Mouse (Mus musculus): Measurements from ENCODE around the gene Hdac4.

Gene Hdac4

DNA sequence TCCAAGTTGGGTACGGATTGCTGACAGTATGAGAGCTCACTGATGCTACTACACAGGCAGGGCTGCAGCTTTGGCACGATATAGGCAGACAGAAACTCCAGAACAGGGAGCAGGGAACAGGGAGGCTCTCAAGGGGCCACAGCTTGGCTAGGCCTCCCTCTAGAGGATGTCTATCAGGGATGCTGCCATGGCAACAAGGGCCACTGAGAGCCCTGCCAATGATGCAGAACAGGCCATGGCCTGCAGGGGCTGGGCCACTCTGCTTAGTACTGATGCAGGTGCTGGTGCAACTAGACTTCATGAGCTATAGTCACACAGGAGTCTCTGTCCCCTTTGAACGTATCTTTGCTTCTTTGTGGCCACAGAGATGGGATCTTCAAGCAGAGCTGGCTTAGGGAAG lies 217.1 kb downstream of the Hdac4 start:
- in situ Hi-C loops (cut with MboI; ENCODE audit: low sequenced_read_pairs), result no loop called here

DNA sequence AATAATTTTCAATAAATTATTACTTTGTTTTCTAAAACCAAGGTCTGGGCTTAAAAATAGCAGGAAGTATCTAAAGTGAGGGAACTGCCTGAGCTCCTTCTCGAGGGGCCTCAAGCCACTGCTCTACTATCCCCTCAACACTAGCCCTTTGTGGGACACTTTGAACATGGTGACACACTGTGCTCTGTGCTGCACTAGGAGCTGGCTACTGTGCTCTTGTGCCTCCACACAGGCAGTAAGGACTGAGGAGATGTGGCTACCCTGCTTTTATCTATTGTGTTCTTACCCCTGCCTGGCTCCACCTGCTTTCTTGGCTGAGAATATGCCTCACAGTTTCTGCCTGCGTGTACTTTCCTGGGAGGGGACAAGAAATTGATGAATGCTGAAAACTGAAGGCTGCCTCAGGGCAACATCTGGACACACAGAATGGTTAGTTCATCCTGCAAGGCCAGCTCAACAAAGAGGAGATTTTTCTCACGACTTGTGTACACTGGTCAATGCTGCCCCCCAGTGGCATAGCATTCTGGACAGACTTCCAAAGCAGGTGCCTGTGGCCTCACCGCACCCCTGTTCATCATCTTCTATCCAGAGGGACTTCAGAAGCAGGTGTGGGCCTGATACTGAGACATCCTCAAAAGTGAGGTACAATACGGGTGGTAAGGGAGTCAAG lies 226.7 kb downstream of the Hdac4 start:
- in situ Hi-C loops (cut with MboI; ENCODE audit: low sequenced_read_pairs), result loop anchor here (25.0 kb wide), 2 partner anchors 493 to 643 kb away; partner anchors contain the start of genes Ndufa10, Olfr12 and Olfr1410

DNA sequence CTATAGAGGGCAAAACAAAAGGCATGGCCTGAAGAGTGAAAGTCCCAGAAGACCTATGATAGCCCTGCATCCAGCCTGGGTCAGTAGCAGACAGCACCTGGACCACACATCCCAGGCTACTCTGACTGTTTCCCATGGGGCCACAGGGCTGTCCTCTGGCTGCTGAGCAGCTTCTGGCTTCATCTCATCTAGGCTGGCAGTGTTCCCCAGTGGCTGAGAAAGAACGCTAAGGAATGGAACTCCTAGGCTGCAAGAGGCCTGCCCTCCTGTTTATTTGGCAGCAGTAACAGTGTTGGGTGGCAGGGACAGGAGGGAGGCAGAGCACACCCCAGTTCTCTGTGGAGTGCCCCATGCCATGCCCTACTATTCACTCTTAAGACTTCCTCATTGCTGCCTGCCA lies 228.5 kb downstream of the Hdac4 start:
- in situ Hi-C loops (cut with MboI; ENCODE audit: low sequenced_read_pairs), result loop anchor here (25.0 kb wide), 2 partner anchors 495 to 645 kb away; partner anchors contain the start of genes Ndufa10, Olfr12 and Olfr1410

DNA sequence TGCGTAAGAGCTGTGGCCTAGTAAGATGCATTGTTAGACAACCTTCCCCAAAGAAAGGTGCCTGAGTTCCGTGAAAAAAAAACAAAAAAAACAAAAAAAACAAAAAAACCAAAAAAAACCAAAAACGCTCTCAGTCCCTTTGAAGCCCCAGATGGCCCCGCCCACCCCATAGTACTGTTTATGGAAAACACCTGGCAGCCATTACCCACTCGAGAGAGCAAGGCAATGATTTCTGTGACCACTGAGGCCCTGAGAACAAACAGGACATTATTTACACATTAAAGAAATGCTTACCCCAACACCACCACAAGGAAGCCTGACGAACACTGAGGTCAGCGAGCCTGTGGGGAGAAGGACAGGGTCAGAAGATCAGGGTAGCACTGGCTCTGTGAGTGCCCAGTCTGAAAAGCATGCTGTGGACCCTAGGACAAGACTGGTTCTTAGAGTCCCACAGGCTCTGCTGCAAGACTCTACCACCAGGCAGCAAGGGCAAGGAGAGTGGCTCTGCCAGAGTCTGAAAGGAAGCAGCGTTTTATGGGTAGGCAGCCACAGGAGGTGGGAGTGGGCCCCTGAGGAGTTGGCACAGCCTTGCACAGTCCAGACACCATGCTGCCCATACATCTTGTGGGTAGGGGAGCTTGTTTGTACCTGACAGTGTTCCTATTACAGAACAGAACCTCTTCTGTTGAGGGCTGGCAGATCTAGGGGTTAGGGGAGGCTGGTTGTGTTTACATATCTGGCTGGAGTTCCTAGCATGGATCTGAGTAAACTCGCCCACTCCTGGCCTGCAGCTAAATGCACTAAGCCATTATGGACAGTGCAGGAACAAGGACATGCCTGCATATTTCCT lies 230.8 kb downstream of the Hdac4 start:
- in situ Hi-C loops (cut with MboI; ENCODE audit: low sequenced_read_pairs), result loop anchor here (25.0 kb wide), 2 partner anchors 498 to 648 kb away; partner anchors contain the start of genes Ndufa10, Olfr12 and Olfr1410

DNA sequence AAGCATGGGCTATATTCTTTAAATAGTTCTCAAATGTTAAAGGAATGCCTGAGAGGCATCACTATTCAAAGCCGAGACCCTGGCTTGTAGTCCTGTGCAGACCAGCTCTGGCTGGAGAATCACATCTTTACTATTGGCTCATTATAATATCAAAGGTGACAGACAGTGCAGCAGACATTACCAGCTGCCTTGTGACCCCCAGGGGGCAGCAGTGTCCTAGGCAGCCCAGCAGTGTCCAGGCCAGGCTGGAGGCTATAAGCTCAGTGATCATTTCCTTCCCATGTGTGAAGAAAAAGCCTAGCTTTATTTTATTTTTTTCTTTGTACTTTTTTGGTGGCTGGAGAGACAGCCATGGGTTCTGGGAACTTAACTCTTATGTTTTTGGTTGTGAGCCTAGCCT lies 233.2 kb downstream of the Hdac4 start:
- in situ Hi-C loops (cut with MboI; ENCODE audit: low sequenced_read_pairs), result loop anchor here (25.0 kb wide), 2 partner anchors 500 to 650 kb away; partner anchors contain the start of genes Ndufa10, Olfr12 and Olfr1410

DNA sequence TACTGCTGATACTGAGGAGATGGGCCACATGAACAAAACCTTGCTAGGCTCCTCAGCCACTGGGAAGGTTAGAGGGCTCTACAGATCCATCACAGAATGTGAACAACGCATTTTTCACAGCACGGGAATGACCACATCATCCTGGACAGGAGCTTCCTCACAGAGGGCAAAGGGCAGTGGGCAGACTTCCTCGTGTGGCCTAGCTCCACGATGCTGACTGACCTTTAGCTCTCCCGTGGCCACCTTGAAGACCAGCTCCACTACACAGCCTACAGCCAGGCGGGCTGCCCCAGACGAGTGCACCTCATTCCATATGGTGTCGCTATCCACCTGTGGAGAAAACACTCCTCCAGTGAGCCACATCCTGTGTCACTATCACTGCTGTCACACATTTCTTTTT lies 234.3 kb downstream of the Hdac4 start:
- in situ Hi-C loops (cut with MboI; ENCODE audit: low sequenced_read_pairs), result loop anchor here (25.0 kb wide), 2 partner anchors 501 to 651 kb away; partner anchors contain the start of genes Ndufa10, Olfr12 and Olfr1410

DNA sequence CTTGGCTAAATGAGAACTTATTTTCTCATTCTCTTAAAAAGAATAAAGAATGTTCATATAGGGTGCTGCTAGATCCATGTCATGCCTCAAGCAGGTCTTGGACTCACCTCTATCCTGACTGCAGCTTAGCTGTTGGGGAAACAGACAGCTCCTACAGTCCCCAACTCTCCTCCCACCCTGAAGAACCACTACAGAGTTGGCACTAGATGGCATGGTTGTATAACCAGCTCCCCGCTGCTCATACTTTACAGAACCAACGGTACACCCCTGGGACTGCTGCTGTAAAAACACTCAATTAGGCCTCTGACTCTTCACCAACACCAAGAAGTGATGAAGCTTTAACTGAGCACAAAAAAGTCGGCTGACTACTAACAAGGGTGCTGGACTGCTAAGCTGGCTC lies 235.6 kb downstream of the Hdac4 start:
- in situ Hi-C loops (cut with MboI; ENCODE audit: low sequenced_read_pairs), result loop anchor here (25.0 kb wide), 2 partner anchors 502 to 652 kb away; partner anchors contain the start of genes Ndufa10, Olfr12 and Olfr1410

DNA sequence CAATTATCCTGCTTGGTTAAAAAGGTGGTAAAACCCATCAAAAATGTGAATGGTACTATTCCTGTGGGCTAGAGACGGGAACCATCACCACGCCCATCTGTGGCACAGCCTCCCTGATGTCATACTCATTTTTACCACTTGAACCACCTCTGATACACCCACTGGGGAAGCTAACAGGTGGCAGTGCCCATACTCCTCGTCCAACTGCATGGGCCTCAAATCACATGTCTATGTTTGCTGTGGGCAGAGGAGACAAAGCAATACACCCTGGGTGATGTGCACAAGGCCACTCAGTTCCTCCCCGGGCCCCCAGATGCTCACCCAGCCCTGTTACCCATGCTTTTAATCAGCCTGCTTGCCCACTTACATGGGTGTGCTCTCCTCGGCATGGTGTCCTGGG lies 236.5 kb downstream of the Hdac4 start:
- in situ Hi-C loops (cut with MboI; ENCODE audit: low sequenced_read_pairs), result loop anchor here (25.0 kb wide), 2 partner anchors 503 to 653 kb away; partner anchors contain the start of genes Ndufa10, Olfr12 and Olfr1410

DNA sequence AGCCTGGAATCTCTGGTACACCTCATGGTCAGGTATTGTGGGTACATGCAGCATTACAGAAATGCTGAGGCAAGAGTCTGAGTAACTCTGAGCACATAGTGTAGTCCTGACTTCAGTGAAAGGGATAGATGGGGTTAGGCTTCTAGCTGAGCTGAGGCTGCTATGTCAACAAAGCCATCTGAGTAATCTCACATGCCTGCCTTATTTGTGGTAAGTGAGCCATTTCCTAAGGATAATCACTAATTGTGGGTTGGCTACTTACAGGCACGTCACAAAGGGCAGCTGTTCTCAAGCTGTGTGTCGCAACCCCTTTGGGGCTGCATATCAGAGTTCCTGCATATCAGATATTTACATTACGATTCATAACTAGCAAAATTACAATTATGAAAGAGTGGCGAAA lies 239.3 kb downstream of the Hdac4 start:
- in situ Hi-C loops (cut with MboI; ENCODE audit: low sequenced_read_pairs), result loop anchor here (25.0 kb wide), 2 partner anchors 506 to 656 kb away; partner anchors contain the start of genes Ndufa10, Olfr12 and Olfr1410

DNA sequence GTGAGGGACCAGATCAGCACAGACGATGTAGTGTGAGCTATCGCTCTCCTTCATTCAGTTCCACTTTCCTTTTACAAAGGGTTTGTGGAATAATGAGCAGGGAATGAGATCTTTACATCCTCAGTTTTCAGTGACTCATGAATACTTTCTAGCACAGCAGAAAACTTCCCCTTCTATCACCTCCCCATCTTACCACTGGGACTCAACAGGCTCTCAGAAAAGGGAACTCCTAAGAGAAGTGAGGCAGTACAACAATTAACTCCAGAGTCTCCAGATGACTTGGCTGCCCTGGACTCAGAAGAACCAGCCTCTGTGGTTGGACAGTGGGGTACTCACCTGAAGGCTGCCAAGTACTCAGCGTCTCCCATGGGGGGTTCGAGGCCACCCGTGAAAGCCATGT lies 240.5 kb downstream of the Hdac4 start:
- in situ Hi-C loops (cut with MboI; ENCODE audit: low sequenced_read_pairs), result loop anchor here (25.0 kb wide), 2 partner anchors 507 to 657 kb away; partner anchors contain the start of genes Ndufa10, Olfr12 and Olfr1410

DNA sequence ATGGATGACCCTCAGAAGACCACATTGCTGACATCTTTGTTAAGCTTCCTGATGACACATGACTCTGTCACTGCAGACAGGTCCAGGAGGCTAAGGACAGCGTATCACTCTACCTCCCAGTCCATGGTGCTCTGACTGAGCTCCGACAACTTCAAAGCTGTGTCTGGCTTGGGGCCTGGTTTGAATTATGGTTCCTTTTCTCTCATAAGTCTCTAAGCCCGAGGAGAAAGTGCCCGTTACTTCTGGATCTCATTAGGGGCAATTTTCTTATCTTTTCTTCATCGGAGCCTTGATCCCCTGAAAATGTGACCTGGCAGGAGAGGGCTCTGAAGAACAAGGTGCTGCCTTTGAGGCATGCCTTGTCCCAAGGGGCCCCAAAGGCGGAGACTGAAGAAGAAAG lies 242.6 kb downstream of the Hdac4 start:
- in situ Hi-C loops (cut with MboI; ENCODE audit: low sequenced_read_pairs), result loop anchor here (25.0 kb wide), 2 partner anchors 509 to 659 kb away; partner anchors contain the start of genes Ndufa10, Olfr12 and Olfr1410

DNA sequence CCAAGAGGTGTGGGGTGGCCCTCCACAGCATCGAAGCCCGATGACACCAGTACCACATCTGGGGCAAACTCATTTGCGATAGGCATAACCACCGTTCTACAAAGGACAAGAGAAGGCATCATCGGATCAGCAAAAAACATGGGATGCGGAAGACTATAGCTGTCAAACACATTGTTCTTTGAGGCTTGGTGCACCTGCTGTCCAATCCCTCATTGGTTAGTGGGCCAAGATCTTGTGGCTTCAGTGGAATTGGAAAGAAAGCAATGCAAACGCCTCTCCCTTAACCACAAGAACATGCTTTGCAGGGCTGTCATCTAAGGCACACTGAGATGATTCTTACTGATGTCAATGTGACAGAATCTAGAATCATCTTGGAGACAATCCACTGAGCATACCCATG lies 248.1 kb downstream of the Hdac4 start:
- in situ Hi-C loops (cut with MboI; ENCODE audit: low sequenced_read_pairs), result no loop called here

DNA sequence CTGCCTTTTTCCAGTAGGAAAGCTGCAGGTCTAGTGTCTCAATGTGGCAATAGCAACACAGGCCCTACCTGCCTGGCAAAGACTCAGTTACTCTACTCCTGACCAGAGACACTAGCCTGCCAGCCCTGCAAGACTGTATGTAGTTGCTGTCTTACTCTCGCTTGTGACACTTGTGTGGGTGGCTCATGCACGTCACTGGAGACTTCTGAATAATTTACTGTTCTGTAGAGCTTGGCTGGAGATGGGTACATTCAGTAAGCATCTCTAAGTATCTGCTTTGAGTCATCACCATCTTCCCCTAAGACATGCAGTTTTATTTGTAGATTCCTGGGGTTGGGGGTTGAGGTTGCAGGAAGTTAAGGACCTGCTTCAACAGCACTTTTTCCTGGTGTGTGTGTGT lies 252.9 kb downstream of the Hdac4 start:
- in situ Hi-C loops (cut with MboI; ENCODE audit: low sequenced_read_pairs), result no loop called here

DNA sequence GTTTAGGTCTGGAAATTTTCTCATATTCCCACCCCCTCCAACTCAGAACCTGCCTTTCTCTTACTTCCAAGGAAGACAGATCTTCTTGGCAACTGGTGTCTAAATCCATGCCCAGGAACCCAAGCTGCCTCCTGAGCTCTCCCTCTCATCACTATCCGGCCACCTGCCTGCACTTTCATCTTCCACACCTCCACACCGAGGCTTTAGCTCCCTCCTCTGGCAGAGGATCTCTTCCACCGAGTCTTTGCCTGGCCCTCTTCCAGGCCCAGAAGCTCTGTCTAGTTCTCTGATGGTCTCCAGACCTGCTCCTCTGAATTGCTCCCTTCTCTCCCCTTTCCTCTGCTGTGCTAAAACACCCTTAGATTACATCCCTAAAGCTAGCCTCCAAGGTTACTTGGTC lies 253.5 kb downstream of the Hdac4 start:
- in situ Hi-C loops (cut with MboI; ENCODE audit: low sequenced_read_pairs), result no loop called here

DNA sequence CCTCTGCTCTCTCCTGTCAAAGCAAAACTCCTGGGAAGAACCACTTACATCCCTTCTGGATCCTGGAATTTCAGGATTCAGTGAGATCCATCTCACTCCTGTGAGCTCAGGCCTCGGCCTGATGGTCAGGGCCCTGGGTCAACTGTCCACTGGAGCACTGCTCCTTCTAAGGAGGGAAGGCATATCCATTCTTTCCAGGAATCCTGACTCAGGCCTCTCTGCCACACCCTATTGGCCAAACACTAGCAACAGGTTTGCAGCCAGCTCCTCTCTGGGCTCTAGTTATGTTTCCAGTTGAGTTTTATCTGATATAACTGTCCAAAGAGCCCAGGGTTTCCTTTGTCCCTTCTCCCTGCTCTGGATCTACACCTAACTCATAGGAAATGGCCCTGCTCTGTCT lies 254.4 kb downstream of the Hdac4 start:
- in situ Hi-C loops (cut with MboI; ENCODE audit: low sequenced_read_pairs), result no loop called here

DNA sequence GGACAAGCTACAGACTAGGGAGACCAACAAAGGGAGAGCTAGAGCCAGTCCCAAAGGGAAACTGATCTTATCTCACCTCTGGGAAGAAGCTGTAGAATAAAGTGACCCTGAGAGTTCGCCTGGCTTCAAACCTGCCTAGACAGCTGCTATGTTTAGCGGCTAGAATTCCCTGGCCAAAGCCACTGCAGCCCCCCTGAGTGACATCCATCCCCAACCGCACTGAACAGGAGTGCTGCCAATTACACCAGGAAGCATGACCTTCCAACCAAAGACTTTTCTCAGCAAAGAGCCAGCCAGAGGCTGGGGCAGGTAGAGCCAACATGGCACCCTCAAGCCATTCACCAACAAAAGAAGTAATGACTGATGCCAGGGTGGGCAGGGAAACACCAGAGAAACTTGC lies 260.3 kb downstream of the Hdac4 start:
- in situ Hi-C loops (cut with MboI; ENCODE audit: low sequenced_read_pairs), result no loop called here

DNA sequence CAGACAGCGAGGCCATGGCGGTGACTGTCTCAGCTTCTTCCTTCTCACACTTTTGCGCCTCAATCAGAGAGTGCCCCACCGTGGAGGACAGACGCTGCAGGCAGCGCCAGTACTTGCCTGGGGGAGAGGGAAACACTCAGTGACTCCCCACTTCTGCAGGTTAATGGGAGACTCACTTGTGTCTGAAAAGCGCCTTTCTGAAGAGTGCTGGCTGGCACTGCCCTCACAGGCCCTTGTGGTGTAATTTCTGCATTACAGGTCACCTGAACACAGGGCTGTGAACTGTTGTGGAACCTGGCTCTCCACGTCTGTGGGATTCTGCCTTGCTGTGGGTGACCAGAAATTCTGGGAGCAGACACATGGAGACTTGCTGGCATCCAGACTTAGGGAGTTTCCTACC lies 261.8 kb downstream of the Hdac4 start:
- in situ Hi-C loops (cut with MboI; ENCODE audit: low sequenced_read_pairs), result no loop called here

DNA sequence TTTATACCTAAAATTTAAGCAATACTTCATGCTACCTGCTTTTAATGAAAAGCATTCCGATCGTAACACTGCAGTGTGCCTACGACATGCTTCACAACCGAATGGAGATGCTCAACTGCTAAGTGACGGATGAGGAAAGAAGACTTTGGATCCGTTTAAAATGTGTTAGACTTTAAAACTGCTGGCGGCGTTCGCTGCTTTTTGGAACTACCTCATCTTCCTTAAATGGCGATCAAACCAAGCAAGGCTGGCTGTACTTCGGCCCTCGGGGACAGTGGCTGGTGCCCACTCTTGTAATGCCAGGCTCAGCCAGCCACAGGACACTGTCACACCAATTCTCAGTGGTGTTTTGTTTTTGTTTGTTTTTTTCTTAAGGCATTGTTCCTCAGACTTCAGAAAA lies 263.3 kb downstream of the Hdac4 start:
- in situ Hi-C loops (cut with MboI; ENCODE audit: low sequenced_read_pairs), result no loop called here

DNA sequence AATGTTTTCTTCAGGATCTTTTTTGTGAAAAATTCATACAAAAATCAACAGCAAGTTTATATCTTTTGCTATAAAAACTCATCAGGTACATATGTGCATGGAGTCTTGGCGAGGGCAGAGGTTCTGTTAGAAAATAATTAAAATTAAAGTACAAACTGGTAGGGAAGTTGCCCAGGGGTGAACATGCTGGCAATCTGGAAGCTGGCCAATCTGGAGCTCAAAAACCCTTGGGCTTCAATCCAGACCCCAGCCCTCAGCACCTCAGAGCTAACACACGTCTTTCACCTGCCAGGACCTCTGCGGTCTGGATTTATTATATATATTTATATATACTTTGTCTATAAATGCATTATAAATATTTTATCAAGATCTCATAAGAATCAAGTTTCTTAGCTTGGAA lies 263.7 kb downstream of the Hdac4 start:
- in situ Hi-C loops (cut with MboI; ENCODE audit: low sequenced_read_pairs), result no loop called here

DNA sequence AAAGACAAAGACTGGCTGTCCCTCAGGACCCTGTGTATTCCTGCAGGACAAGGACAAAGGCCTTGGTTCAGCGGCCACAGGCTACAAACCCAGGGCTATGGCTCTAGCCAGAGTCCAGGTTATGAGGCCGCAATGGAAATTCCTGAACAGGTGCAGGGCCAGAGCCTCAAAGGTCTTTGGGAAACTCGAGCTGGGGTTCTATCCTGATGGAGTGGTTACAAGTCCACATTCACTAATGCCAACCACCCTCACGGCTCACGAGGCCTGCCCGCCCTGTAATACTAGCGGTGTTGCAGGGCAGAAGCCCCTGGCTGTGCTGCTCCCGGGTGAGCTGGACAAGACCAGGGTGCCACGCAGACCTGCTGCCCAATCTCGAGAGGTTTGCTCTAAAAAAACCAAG lies 264.3 kb downstream of the Hdac4 start:
- in situ Hi-C loops (cut with MboI; ENCODE audit: low sequenced_read_pairs), result no loop called here

DNA sequence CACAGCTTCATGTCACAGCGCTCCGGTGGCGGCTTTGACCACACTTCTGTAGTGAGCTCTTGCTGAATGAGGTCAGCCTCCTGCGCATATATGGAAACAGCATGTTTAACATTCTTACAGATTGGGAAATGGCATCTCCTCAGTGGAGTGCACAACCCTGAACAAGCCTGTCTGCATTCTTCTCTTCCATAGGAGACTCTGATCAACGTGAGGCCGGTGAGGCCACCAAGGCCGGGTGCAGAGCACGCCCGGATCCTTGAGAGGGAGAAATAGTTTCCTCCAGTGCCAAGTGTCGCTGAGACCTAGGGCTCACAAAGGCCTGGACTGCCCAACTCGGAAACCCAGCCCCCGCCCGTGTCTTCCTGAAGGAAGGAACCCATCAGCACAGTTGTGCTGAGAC lies 266.4 kb downstream of the Hdac4 start:
- in situ Hi-C loops (cut with MboI; ENCODE audit: low sequenced_read_pairs), result no loop called here

All from CH12F3 (cell line).